Mouse (Mus musculus) spleen, adult 18-20 months (tissue): ENCODE results near the gene Gm4836.
"Not testable (repeated sequence)": the region's sequence is repeated elsewhere in the genome, so short reads cannot be mapped to it uniquely, and the experiment has no call there.

ENCODE experiments used
- DNase-seq, 2 experiments: peaks; one replicate each; pipeline ENCODE4 v3.0.0; 2022; ENCODE audit warnings: mixed read lengths in 2 of 2

Gene Gm4836

GRCm38 (mm10) chrX:28293532-28293931 lies at the start of gene Gm4836:
Gene Gm4836, minus strand, starts transcription at chrX:28293632.
- DNase-seq: not testable (repeated sequence)
